Mouse (Mus musculus) lung, postnatal 25 days (tissue): Measurements from ENCODE around the gene Ptbp3.
"Not testable (repeated sequence)": the region's sequence is repeated elsewhere in the genome, so short reads cannot be mapped to it uniquely, and the experiment has no call there.

Source experiments
- DNase-seq: peaks from one replicate; pipeline ENCODE4 v3.0.0; 2022; ENCODE audit warnings: low spot score

Ptbp3 gene

GRCm38 (mm10) chr4:59549175-59549976 is at the start of gene Ptbp3:
Gene Ptbp3 (minus strand): TSS chr4:59549364.
- DNase-seq: peak; percentile 90

- DNase-seq: no peak
Observed at GRCm38 (mm10) chr4:59596556-59596955, 47.4 kb upstream of the Ptbp3 start.

GRCm38 (mm10) chr4:59594614-59595013 is 45.5 kb upstream of the Ptbp3 start:
- DNase-seq: no peak

- DNase-seq: no peak
Observed at GRCm38 (mm10) chr4:59587872-59588226, 38.7 kb upstream of the Ptbp3 start.

GRCm38 (mm10) chr4:59587215-59587871 is 38.2 kb upstream of the Ptbp3 start:
- no peak for DNase-seq

GRCm38 (mm10) chr4:59585097-59585496 is 35.9 kb upstream of the Ptbp3 start:
- peak; percentile 19 for DNase-seq

GRCm38 (mm10) chr4:59582186-59582585 is 33.0 kb upstream of the Ptbp3 start:
- no peak for DNase-seq

GRCm38 (mm10) chr4:59581314-59582185 is 32.4 kb upstream of the Ptbp3 start, which contains the start of gene Hsdl2:
Gene Hsdl2 (plus strand): TSS chr4:59581563.
- DNase-seq: peak; percentile 98

GRCm38 (mm10) chr4:59580495-59581281 is 31.5 kb upstream of the Ptbp3 start:
- no peak for DNase-seq

- no peak for DNase-seq
Observed at GRCm38 (mm10) chr4:59575184-59575958, 26.2 kb upstream of the Ptbp3 start.

GRCm38 (mm10) chr4:59572521-59573118 is 23.5 kb upstream of the Ptbp3 start:
- no peak for DNase-seq

- not testable (repeated sequence) for DNase-seq
Observed at GRCm38 (mm10) chr4:59570519-59570918, 21.4 kb upstream of the Ptbp3 start.

- DNase-seq: peak; percentile 80
Observed at GRCm38 (mm10) chr4:59569538-59569937, 20.4 kb upstream of the Ptbp3 start.

GRCm38 (mm10) chr4:59567576-59568260 is 18.6 kb upstream of the Ptbp3 start:
- DNase-seq: no peak

- no peak for DNase-seq
Observed at GRCm38 (mm10) chr4:59565571-59566188, 16.5 kb upstream of the Ptbp3 start.

- no peak for DNase-seq
Observed at GRCm38 (mm10) chr4:59564128-59564527, 15.0 kb upstream of the Ptbp3 start.

GRCm38 (mm10) chr4:59560141-59560540 is 11.0 kb upstream of the Ptbp3 start:
- DNase-seq: no peak

GRCm38 (mm10) chr4:59558096-59558720 is 9.0 kb upstream of the Ptbp3 start:
- DNase-seq: no peak

GRCm38 (mm10) chr4:59557343-59557742 is 8.2 kb upstream of the Ptbp3 start:
- not testable (repeated sequence) for DNase-seq
